Mouse (Mus musculus) lung, postnatal 0 days (tissue): ENCODE measurements at regions not wholly inside any gene's neighbourhood (a gene's known extent, or its start where the extent isn't known, plus 50 kb on each side); places are given as distances from the start of the nearest gene placed in this dataset.

ENCODE experiments used
- CTCF ChIP-seq: IDR thresholded peaks from 2 replicates; pipeline ENCODE4 v1.5.1; 2016; ENCODE audit warnings: antibody characterized with exemption, mild to moderate bottlenecking
- EP300 ChIP-seq: IDR thresholded peaks from 2 replicates; pipeline ENCODE4 v1.6.1; 2016; ENCODE audit warnings: antibody characterized with exemption, mild to moderate bottlenecking, control low read depth

DNA sequence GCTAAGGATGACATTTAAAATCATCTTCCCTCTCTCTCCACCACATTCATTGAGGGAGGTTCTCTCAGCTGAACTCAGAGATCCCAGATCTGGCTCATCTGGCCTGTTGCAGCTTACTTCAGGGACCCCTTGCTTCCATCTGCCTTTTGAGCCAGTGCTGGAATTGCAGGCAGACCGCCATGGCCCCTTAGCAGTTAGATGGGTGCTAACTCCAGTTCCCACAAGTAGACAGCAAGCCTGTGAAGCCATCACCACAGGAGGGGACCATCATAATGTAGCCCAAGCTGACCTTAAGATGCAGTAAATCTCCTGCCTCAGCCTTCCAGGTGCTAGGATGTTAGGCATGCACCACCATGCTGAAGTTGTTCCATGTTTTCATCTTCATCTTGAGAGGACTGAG, 221.7 kb upstream of the Mphosph6 start:
- TF ChIP-seq CTCF (no peak), EP300 (no peak)
